Mouse (Mus musculus): ENCODE measurements at regions not wholly inside any gene's neighbourhood (a gene's known extent, or its start where the extent isn't known, plus 50 kb on each side); places are given as distances from the start of the nearest gene placed in this dataset.

DNA sequence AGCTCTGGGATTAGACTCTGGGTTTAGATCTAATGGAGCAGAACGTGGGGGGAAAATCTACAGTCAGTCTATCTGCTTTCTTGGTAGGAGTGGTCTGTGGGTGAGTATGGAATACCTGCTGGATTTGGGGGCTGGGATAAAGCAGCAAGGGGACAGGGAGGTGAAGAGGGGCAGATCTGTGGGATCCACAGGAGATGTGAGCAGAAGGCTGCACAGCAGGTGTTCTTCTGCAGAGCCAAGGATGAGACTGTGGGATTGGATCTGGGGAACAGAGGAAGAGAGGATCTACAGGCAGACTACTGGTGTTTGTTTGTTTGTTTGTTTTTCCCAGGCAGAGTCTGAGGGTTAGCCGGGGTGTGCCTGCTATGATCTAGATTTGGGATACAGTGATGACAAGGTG, 284.5 kb downstream of the Phkb start:
- TF ChIP-seq CTCF (IDR thresholded peaks at IDR 0.05; ENCODE audit: control insufficient read depth, insufficient read depth, low read length) (no peak), POLR2A (IDR thresholded peaks at IDR 0.05; ENCODE audit: borderline replicate concordance, control insufficient read depth, low read depth, low read length) (no peak)

Data from bone marrow, adult 2 months (tissue).